Mouse (Mus musculus) myocyte (in vitro differentiated cells): ENCODE measurements at regions not wholly inside any gene's neighbourhood (a gene's known extent, or its start where the extent isn't known, plus 50 kb on each side); places are given as distances from the start of the nearest gene placed in this dataset.

Experiments
- E2F4 ChIP-seq: IDR thresholded peaks from one replicate; pipeline ENCODE4 v1.6.1; 2011; ENCODE audit warnings: mild to moderate bottlenecking, control low read depth, moderate library complexity; ENCODE audit not compliant: insufficient read depth
- MYOD1 ChIP-seq, 3 experiments: IDR thresholded peaks; one replicate each; pipeline ENCODE4 v1.6.1; 2011; ENCODE audit warnings: control low read depth in 2 of 3, low read depth in 2 of 3, mild to moderate bottlenecking in 2 of 3, moderate library complexity in 1 of 3; ENCODE audit not compliant: insufficient read length in 2 of 3, control insufficient read depth in 1 of 3
- POLR2A ChIP-seq: IDR thresholded peaks from one replicate; pipeline ENCODE4 v1.6.1; 2011; ENCODE audit warnings: low read depth, mild to moderate bottlenecking, control low read depth, moderate library complexity; ENCODE audit not compliant: insufficient read length
- REST ChIP-seq: IDR thresholded peaks from one replicate; pipeline ENCODE4 v1.6.1; 2011; ENCODE audit warnings: mild to moderate bottlenecking, control low read depth, moderate library complexity; ENCODE audit not compliant: insufficient read depth, insufficient read length
- TCF12 ChIP-seq: IDR thresholded peaks from one replicate; pipeline ENCODE4 v1.6.1; 2011; ENCODE audit warnings: mild to moderate bottlenecking, control low read depth; ENCODE audit not compliant: poor library complexity, insufficient read depth, severe bottlenecking
- USF1 ChIP-seq: IDR thresholded peaks from one replicate; pipeline ENCODE4 v1.6.1; 2011; ENCODE audit warnings: low read depth, mild to moderate bottlenecking, control low read depth, moderate library complexity

GRCm38 (mm10) chr5:73854774-73855371, 203.7 kb downstream of the Spata18 start:
- TF ChIP-seq E2F4 (no peak), REST (no peak), POLR2A (no peak), TCF12 (no peak), USF1 (no peak), MYOD1 (IDR thresholded peaks at IDR 0.05; ENCODE audit: control insufficient read depth in 1 of 3, insufficient read length in 2 of 3, low read depth in 2 of 3) (no peak)
